8 mouse cellular contexts compared by ENCODE assay signal in the genomic region with DNA sequence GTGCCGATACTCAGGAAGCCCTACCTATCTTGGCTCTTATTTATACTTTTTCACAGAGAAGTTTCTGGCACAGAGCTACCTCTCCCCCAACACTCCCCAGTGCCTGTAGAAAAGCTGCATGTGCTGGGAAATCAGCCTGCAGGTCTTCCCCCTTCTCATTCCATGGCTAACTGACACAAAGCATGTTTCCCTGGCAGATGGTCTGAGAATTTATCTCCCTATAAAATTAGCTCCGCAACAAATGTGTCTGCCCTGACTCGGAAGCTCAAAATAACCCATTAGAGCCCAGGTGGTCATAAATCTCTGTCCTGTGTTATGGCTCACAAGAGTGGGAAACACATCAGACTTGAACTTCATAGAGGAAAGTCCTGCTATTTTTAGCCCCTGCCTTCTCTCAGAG.
DNase-seq lines count a peak whose midpoint lies in the region; ATAC-seq and TF ChIP-seq lines count a peak whose summit lies in the region.

No protein-coding gene starts in this region.

- peak; percentile 59 for ATAC-seq in neural tube, embryonic 12.5 days (ENCODE audit: low FRiP score, low read depth)

- peak overlapping the region; percentile 36; the same call in 1 of the 2 replicates for H3K4me2 ChIP-seq in neural tube, embryonic 12.5 days (replicated peaks)

- TF ChIP-seq CTCF in layer of hippocampus, adult 2 months (conservative IDR thresholded peaks at IDR 0.05): no peak
- TF ChIP-seq CTCF in cortical plate, adult 2 months (IDR thresholded peaks at IDR 0.05; ENCODE audit: extremely low read depth, insufficient read depth, low read length): no peak

- no peaks in the 10 kb centered on the region for H3K27me3 ChIP-seq in neural tube, embryonic 12.5 days (replicated peaks)

- DNase-seq in layer of hippocampus, adult 2 months (ENCODE audit: low spot score in 2 of 2): peak; percentile 21 to 26
- DNase-seq in layer of hippocampus, postnatal 25 days (ENCODE audit: extremely low spot score in 1 of 2, low spot score in 1 of 2): no peak
- DNase-seq in heart, postnatal 4 days: peak; percentile 17
- DNase-seq in spleen, postnatal 4 days (ENCODE audit: low spot score in 2 of 2): no peak
- DNase-seq in kidney, adult 11 months: no peak
- no peak for DNase-seq in Muller cell, postnatal 12 days (ENCODE audit: inconsistent ontology term)

- 16% methylated on average over 3 of the region's 3 CpGs for WGBS in neural tube, embryonic 12.5 days

- no peak overlapping the region for H3K4me3 ChIP-seq in layer of hippocampus, adult 2 months
- no peak overlapping the region for H3K4me3 ChIP-seq in cortical plate, adult 2 months (ENCODE audit: insufficient read depth, low read length)
- H3K4me3 ChIP-seq in neural tube, embryonic 12.5 days: no peak overlapping the region

- H3K9ac ChIP-seq in neural tube, embryonic 12.5 days: no peak overlapping the region

- H3K27ac ChIP-seq in layer of hippocampus, adult 2 months: peak overlapping the region; percentile 91
- peak overlapping the region; percentile 98 for H3K27ac ChIP-seq in cortical plate, adult 2 months (ENCODE audit: insufficient read depth, low read length)
- peak overlapping the region; percentile 10; the same call in 1 of the 2 replicates for H3K27ac ChIP-seq in neural tube, embryonic 12.5 days

- no peak for TF ChIP-seq POLR2A in cortical plate, adult 2 months (IDR thresholded peaks at IDR 0.05; ENCODE audit: extremely low read depth, insufficient read depth, low read length)

- peaks cover 12% of the 10 kb centered on the region for H3K4me1 ChIP-seq in cortical plate, adult 2 months (ENCODE audit: control insufficient read depth, insufficient read depth, low read length)
- H3K4me1 ChIP-seq in neural tube, embryonic 12.5 days: peaks cover 23% of the 10 kb centered on the region

- H3K36me3 ChIP-seq in neural tube, embryonic 12.5 days: no peaks in the 10 kb centered on the region

- H3K9me3 ChIP-seq in neural tube, embryonic 12.5 days: no peaks in the 10 kb centered on the region

Comparison
In these comparisons a context has a peak if more than half of its experiments do, and no peak if none do; other contexts are left out.
1. DNase-seq: peak in layer of hippocampus, adult 2 months (2 of 2) and heart, postnatal 4 days (single experiment); none in layer of hippocampus, postnatal 25 days (0 of 2), spleen, postnatal 4 days (0 of 2), kidney, adult 11 months (single experiment) and Muller cell, postnatal 12 days (single experiment).
2. H3K27ac ChIP-seq: peak in every context shown above with its lines; median percentile 98 in cortical plate, adult 2 months; 91 in layer of hippocampus, adult 2 months; 10 in neural tube, embryonic 12.5 days.